Mouse (Mus musculus): ENCODE measurements at regions not wholly inside any gene's neighbourhood (a gene's known extent, or its start where the extent isn't known, plus 50 kb on each side); places are given as distances from the start of the nearest gene placed in this dataset.

DNA sequence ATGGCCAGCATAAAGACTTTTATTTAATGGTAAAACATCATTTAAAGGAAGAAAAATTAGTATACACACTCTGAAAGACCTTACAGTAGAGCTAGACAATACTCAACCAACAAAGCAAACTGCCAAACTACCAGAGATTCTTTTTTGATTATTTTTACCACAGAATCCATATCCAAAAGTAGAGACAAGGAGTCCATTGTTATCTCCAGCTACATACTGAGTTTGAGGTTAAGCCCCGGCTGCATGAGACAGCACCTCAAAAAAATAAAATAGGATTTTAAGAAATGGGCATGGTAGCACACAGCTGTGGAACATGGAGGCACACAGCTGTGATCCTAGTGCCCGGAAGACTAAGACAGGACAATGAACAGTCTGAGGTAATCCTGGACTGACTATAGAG is 293.4 kb downstream of the Sox4 start:
- H3K4me3 ChIP-seq (ENCODE audit: insufficient read depth in 1 of 2, low read depth in 1 of 2, low read length in 2 of 2, poor library complexity in 1 of 2, severe bottlenecking in 1 of 2): no peak overlapping the region
- H3K9me3 ChIP-seq (ENCODE audit: control insufficient read depth, insufficient read depth, low read depth, low read length): no peaks in the 10 kb centered on the region
- no peak for DNase-seq (ENCODE audit: low read depth, low spot score)
- in situ Hi-C loops (cut with MboI; ENCODE audit: low sequenced_read_pairs in 2 of 2, unreplicated experiment in 2 of 2): no loop called here
- no peaks in the 10 kb centered on the region for H3K36me3 ChIP-seq (ENCODE audit: control insufficient read depth, insufficient read depth, low read length, poor library complexity, severe bottlenecking)
- no peak overlapping the region for H3K9ac ChIP-seq (ENCODE audit: insufficient read depth, low read depth, low read length, poor library complexity, severe bottlenecking)
- H3K27ac ChIP-seq (ENCODE audit: insufficient read depth, low read depth, low read length, poor library complexity, severe bottlenecking): no peak overlapping the region
- TF ChIP-seq ZC3H11A (IDR thresholded peaks at IDR 0.05; ENCODE audit: borderline replicate concordance, low read depth, low read length) (no peak), CHD2 (IDR thresholded peaks at IDR 0.05; ENCODE audit: low read depth, low read length) (no peak), ZNF384 (IDR thresholded peaks at IDR 0.05; ENCODE audit: low read depth, low read length) (no peak), HCFC1 (IDR thresholded peaks at IDR 0.05; ENCODE audit: borderline replicate concordance, insufficient read depth, low read length) (no peak)
- peaks cover 0 to 5% of the 10 kb centered on the region in 2 experiments; a peak in 2 of 4 replicates for H3K4me1 ChIP-seq (ENCODE audit: control insufficient read depth in 2 of 2, insufficient read depth in 2 of 2, low read length in 2 of 2, poor library complexity in 1 of 2)

DNA sequence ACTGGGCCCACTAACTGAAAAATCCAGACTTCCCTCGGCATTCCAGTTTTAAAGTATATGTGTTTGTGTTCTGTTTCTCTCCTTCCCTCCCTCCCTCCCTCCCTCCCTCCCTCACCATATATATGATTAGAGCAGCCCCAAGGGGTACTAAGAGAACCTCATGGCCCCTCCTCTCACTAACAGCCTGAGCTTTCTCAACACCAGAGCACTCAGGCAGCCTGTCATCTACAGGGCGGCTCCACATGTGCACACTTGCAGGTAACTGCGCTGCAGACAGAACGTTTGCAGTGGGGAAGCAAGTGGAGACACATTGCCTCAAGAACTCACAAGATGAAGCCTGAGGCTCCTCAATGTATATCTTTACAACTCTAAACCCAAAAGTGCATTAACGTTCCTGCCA is 294.9 kb downstream of the Sox4 start:
- in situ Hi-C loops (cut with MboI; ENCODE audit: low sequenced_read_pairs in 2 of 2, unreplicated experiment in 2 of 2): no loop called here
- Histone ChIP-seq H3K9me3 (ENCODE audit: control insufficient read depth, insufficient read depth, low read depth, low read length) (no peaks in the 10 kb centered on the region), H3K27ac (ENCODE audit: insufficient read depth, low read depth, low read length, poor library complexity, severe bottlenecking) (no peak overlapping the region), H3K9ac (ENCODE audit: insufficient read depth, low read depth, low read length, poor library complexity, severe bottlenecking) (no peak overlapping the region), H3K4me3 (ENCODE audit: insufficient read depth in 1 of 2, low read depth in 1 of 2, low read length in 2 of 2, poor library complexity in 1 of 2, severe bottlenecking in 1 of 2) (no peak overlapping the region), H3K4me1 (ENCODE audit: control insufficient read depth in 2 of 2, insufficient read depth in 2 of 2, low read length in 2 of 2, poor library complexity in 1 of 2) (peaks cover 0 to 5% of the 10 kb centered on the region in 2 experiments; a peak in 2 of 4 replicates), H3K36me3 (ENCODE audit: control insufficient read depth, insufficient read depth, low read length, poor library complexity, severe bottlenecking) (no peaks in the 10 kb centered on the region)
- no peak for DNase-seq (ENCODE audit: low read depth, low spot score)
- TF ChIP-seq ZNF384 (IDR thresholded peaks at IDR 0.05; ENCODE audit: low read depth, low read length): no peak
- TF ChIP-seq HCFC1 (IDR thresholded peaks at IDR 0.05; ENCODE audit: borderline replicate concordance, insufficient read depth, low read length): no peak
- TF ChIP-seq CHD2 (IDR thresholded peaks at IDR 0.05; ENCODE audit: low read depth, low read length): no peak
- no peak for TF ChIP-seq MAFK (IDR thresholded peaks at IDR 0.05; ENCODE audit: insufficient read depth, low read depth, low read length)
- no peak for TF ChIP-seq ZC3H11A (IDR thresholded peaks at IDR 0.05; ENCODE audit: borderline replicate concordance, low read depth, low read length)

GRCm38 (mm10) chr13:28654883-28655282 is 298.6 kb downstream of the Sox4 start:
- Histone ChIP-seq H3K9ac (ENCODE audit: insufficient read depth, low read depth, low read length, poor library complexity, severe bottlenecking) (no peak overlapping the region), H3K9me3 (ENCODE audit: control insufficient read depth, insufficient read depth, low read depth, low read length) (no peaks in the 10 kb centered on the region), H3K27ac (ENCODE audit: insufficient read depth, low read depth, low read length, poor library complexity, severe bottlenecking) (no peak overlapping the region), H3K4me3 (ENCODE audit: insufficient read depth in 1 of 2, low read depth in 1 of 2, low read length in 2 of 2, poor library complexity in 1 of 2, severe bottlenecking in 1 of 2) (no peak overlapping the region), H3K36me3 (ENCODE audit: control insufficient read depth, insufficient read depth, low read length, poor library complexity, severe bottlenecking) (no peaks in the 10 kb centered on the region), H3K4me1 (ENCODE audit: control insufficient read depth in 2 of 2, insufficient read depth in 2 of 2, low read length in 2 of 2, poor library complexity in 1 of 2) (no peaks in the 10 kb centered on the region)
- in situ Hi-C loops (cut with MboI; ENCODE audit: low sequenced_read_pairs in 2 of 2, unreplicated experiment in 2 of 2): no loop called here
- DNase-seq (ENCODE audit: low read depth, low spot score): no peak
- TF ChIP-seq HCFC1 (IDR thresholded peaks at IDR 0.05; ENCODE audit: borderline replicate concordance, insufficient read depth, low read length) (no peak), ZNF384 (IDR thresholded peaks at IDR 0.05; ENCODE audit: low read depth, low read length) (no peak), MAFK (IDR thresholded peaks at IDR 0.05; ENCODE audit: insufficient read depth, low read depth, low read length) (no peak), CHD2 (IDR thresholded peaks at IDR 0.05; ENCODE audit: low read depth, low read length) (no peak), ZC3H11A (IDR thresholded peaks at IDR 0.05; ENCODE audit: borderline replicate concordance, low read depth, low read length) (no peak)

DNA sequence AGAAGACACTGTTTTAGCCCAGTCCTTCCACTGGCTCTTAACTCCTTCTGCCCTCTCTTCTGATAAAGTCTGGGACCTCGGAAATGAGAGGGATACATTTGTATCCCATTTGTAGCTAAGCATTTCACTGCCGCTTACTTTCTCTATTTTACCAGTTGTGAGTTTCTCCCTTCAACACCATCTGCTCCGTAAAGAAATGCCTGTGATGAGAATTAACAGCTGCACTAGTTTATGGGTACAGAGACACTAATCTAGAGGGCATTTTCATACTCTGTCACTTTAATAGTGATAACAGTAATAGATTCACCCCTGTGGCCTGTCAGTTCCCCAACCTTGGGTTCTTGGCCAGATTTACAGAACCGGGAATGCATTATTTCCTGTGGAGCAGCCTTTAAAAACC is 300.2 kb downstream of the Sox4 start:
- H3K9ac ChIP-seq (ENCODE audit: insufficient read depth, low read depth, low read length, poor library complexity, severe bottlenecking): no peak overlapping the region
- no peak overlapping the region for H3K27ac ChIP-seq (ENCODE audit: insufficient read depth, low read depth, low read length, poor library complexity, severe bottlenecking)
- DNase-seq (ENCODE audit: low read depth, low spot score): no peak
- TF ChIP-seq HCFC1 (IDR thresholded peaks at IDR 0.05; ENCODE audit: borderline replicate concordance, insufficient read depth, low read length) (no peak), CHD2 (IDR thresholded peaks at IDR 0.05; ENCODE audit: low read depth, low read length) (no peak), ZC3H11A (IDR thresholded peaks at IDR 0.05; ENCODE audit: borderline replicate concordance, low read depth, low read length) (no peak), MAFK (IDR thresholded peaks at IDR 0.05; ENCODE audit: insufficient read depth, low read depth, low read length) (no peak), ZNF384 (IDR thresholded peaks at IDR 0.05; ENCODE audit: low read depth, low read length) (no peak)
- in situ Hi-C loops (cut with MboI; ENCODE audit: low sequenced_read_pairs in 2 of 2, unreplicated experiment in 2 of 2): no loop called here
- H3K4me3 ChIP-seq (ENCODE audit: insufficient read depth in 1 of 2, low read depth in 1 of 2, low read length in 2 of 2, poor library complexity in 1 of 2, severe bottlenecking in 1 of 2): no peak overlapping the region
- H3K9me3 ChIP-seq (ENCODE audit: control insufficient read depth, insufficient read depth, low read depth, low read length): no peaks in the 10 kb centered on the region
- H3K4me1 ChIP-seq (ENCODE audit: control insufficient read depth in 2 of 2, insufficient read depth in 2 of 2, low read length in 2 of 2, poor library complexity in 1 of 2): no peaks in the 10 kb centered on the region
- no peaks in the 10 kb centered on the region for H3K36me3 ChIP-seq (ENCODE audit: control insufficient read depth, insufficient read depth, low read length, poor library complexity, severe bottlenecking)

GRCm38 (mm10) chr13:28651810-28652209 is 301.7 kb downstream of the Sox4 start:
- Histone ChIP-seq H3K4me1 (ENCODE audit: control insufficient read depth in 2 of 2, insufficient read depth in 2 of 2, low read length in 2 of 2, poor library complexity in 1 of 2) (no peaks in the 10 kb centered on the region), H3K4me3 (ENCODE audit: insufficient read depth in 1 of 2, low read depth in 1 of 2, low read length in 2 of 2, poor library complexity in 1 of 2, severe bottlenecking in 1 of 2) (no peak overlapping the region), H3K9me3 (ENCODE audit: control insufficient read depth, insufficient read depth, low read depth, low read length) (no peaks in the 10 kb centered on the region), H3K36me3 (ENCODE audit: control insufficient read depth, insufficient read depth, low read length, poor library complexity, severe bottlenecking) (no peaks in the 10 kb centered on the region), H3K9ac (ENCODE audit: insufficient read depth, low read depth, low read length, poor library complexity, severe bottlenecking) (no peak overlapping the region), H3K27ac (ENCODE audit: insufficient read depth, low read depth, low read length, poor library complexity, severe bottlenecking) (no peak overlapping the region)
- DNase-seq (ENCODE audit: low read depth, low spot score): no peak
- in situ Hi-C loops (cut with MboI; ENCODE audit: low sequenced_read_pairs in 2 of 2, unreplicated experiment in 2 of 2): no loop called here
- no peak for TF ChIP-seq ZNF384 (IDR thresholded peaks at IDR 0.05; ENCODE audit: low read depth, low read length)
- no peak for TF ChIP-seq MAFK (IDR thresholded peaks at IDR 0.05; ENCODE audit: insufficient read depth, low read depth, low read length)
- no peak for TF ChIP-seq HCFC1 (IDR thresholded peaks at IDR 0.05; ENCODE audit: borderline replicate concordance, insufficient read depth, low read length)
- TF ChIP-seq ZC3H11A (IDR thresholded peaks at IDR 0.05; ENCODE audit: borderline replicate concordance, low read depth, low read length): no peak

Measured in ES-E14 (cell line).